Mouse (Mus musculus): ENCODE measurements around the gene Bbs5. TPM values are rescaled to one million over a fixed set of nuclear protein-coding genes. Genes with fewer than 3 reads are reported as not detected.

Gene Bbs5
- 14.5 and 15.9 TPM in 2 replicates for polyA plus RNA-seq (2016; fragmentation: Nextera tagmentation; extraction: Ambion mirVana)

DNA sequence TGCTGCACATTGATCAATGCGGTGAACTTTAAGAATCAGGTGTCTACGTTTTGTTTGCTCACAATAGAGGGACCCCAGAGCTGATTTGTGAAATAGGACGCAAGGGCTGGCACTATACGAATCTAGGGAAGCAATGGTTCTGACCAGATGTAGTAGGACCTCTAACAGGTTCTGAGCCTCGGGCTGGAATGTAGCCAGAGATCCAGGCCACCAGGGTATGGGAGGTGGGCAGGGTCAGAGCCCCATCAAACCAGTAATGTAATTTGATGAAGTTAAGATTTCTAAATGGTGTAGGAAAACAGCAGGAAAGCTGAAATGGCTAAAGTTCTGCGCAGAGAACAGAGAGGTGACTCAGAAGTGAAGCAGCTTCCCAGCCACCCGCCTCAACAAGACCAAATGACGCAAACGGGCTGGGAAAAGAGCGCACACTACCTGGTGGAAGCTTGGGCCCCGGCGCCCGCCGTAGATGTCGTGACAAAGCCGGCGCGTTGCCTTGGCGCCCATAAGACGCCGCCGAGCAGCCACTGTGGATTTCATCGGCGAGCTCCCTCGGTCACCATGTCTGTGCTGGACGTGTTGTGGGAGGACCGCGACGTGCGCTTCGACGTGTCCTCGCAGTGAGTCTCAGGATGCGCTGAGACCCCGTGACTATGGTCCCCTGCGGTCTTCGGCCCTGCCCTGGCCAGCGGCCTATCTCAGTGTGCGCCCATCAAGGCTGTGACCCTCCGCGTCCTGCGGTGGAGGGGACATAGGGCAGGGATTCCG is at the start of gene Bbs5:
Bbs5 (plus strand) TSS at position 446 of the 765 bp plus-strand sequence.
- peak; percentile 95 for DNase-seq (ENCODE audit: low spot score)
- Histone ChIP-seq H3K36me3 (peaks cover 4% of the 10 kb centered on the region; the same call in 1 of the 2 replicates), H3K27ac (peak within 1 kb of the TSS; percentile 79), H3K4me1 (peaks cover 4% of the 10 kb centered on the region), H3K4me3 (peak within 1 kb of the TSS; percentile 74), H3K27me3 (ENCODE audit: insufficient read depth, poor library complexity, severe bottlenecking) (no peaks in the 10 kb centered on the region), H3K9me3 (no peaks in the 10 kb centered on the region)
- WGBS, result 3% methylated on average over 43 of the region's 43 CpGs

DNA sequence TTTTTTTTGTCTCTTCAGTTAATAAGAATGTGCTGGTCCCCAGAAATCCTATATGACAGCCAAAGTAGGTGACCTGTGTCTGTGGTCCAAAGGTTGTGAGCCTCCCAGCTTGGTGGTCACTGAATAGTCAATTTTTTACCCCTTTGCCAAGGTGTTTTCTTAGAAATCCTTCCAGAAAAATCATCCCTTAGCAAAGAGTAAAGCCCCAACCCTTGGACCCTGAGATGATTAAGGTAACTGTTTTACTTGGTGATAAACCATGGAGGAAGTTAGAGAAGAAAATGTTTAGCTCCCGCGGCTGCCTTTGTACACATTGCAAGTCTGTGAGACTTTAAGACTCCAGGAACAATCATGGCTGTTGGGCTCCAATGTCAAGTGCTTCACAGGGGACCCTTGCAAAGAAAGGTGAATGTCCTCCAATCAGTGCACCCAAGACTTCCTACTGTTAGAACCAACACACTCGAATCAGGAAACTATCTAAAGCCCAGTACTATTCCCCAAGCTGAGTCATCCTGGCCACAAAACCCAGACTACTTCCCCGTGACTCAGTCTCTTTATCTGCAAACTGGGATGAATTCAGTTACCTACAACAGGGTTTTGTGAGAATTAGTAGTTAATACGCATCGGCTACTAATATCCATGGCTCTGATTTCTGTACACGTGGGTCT is 43.1 kb upstream of the Bbs5 start:
- H3K27ac ChIP-seq, result no peak overlapping the region
- no peaks in the 10 kb centered on the region for H3K9me3 ChIP-seq
- H3K27me3 ChIP-seq (ENCODE audit: insufficient read depth, poor library complexity, severe bottlenecking), result no peaks in the 10 kb centered on the region
- no peaks in the 10 kb centered on the region for H3K36me3 ChIP-seq
- H3K4me3 ChIP-seq, result no peak overlapping the region
- 88% methylated on average over 7 of the region's 7 CpGs for WGBS
- H3K4me1 ChIP-seq, result 0 out of 2 replicates have a peak, but pooled peaks cover 7% of the 10 kb centered on the region
- no peak for DNase-seq (ENCODE audit: low spot score)

DNA sequence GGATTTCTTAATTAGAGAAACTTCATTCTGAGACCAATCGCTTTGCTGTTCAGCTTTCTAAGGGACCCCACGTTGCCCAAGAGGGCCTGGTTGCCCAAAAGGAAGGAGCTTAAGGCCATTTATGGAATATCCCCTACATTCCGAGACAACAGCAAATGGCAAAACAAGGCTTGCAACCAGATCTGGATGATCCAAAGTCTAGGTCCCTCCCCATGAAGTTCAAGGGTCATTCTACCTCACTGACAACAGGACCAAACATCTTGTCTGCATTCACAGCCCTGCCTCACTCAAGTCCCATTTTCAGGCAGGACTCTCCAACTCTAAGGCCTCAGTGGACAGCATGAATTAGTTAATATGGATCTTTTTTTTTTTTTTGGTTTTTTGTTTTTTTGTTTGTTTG is 40.4 kb upstream of the Bbs5 start:
- H3K27me3 ChIP-seq (ENCODE audit: insufficient read depth, poor library complexity, severe bottlenecking), result no peaks in the 10 kb centered on the region
- WGBS, result 83% methylated on average over 3 of the region's 3 CpGs
- no peak overlapping the region for H3K27ac ChIP-seq
- 0 out of 2 replicates have a peak, but pooled peaks cover 7% of the 10 kb centered on the region for H3K4me1 ChIP-seq
- DNase-seq (ENCODE audit: low spot score), result no peak
- no peaks in the 10 kb centered on the region for H3K9me3 ChIP-seq
- H3K4me3 ChIP-seq, result no peak overlapping the region
- no peaks in the 10 kb centered on the region for H3K36me3 ChIP-seq

DNA sequence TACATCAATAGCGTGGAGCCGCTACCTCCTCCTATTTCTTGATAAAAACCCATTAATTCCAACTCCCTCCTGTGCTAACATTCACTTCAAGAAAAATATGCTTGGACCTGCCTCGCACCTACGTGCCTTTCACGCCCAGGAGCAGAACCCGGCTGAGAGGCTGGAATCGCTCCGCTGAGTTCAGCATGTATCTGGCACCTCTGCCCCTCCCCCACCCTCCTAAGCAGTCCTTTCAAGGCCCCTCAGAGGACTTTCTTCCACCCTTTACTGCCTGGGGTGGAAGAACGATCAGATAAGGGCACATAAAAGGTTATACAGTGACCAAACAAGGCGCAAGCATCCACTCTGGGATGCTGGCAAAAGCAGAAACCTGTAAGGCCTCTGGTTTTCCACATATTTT is 34.7 kb upstream of the Bbs5 start:
- no peak overlapping the region for H3K4me3 ChIP-seq
- WGBS, result 6% methylated on average over 10 of the region's 10 CpGs
- H3K9me3 ChIP-seq, result no peaks in the 10 kb centered on the region
- H3K36me3 ChIP-seq, result no peaks in the 10 kb centered on the region
- no peaks in the 10 kb centered on the region for H3K27me3 ChIP-seq (ENCODE audit: insufficient read depth, poor library complexity, severe bottlenecking)
- no peak for DNase-seq (ENCODE audit: low spot score)
- H3K4me1 ChIP-seq, result peaks cover 16% of the 10 kb centered on the region
- H3K27ac ChIP-seq, result peak overlapping the region; percentile 19; the same call in 1 of the 2 replicates

DNA sequence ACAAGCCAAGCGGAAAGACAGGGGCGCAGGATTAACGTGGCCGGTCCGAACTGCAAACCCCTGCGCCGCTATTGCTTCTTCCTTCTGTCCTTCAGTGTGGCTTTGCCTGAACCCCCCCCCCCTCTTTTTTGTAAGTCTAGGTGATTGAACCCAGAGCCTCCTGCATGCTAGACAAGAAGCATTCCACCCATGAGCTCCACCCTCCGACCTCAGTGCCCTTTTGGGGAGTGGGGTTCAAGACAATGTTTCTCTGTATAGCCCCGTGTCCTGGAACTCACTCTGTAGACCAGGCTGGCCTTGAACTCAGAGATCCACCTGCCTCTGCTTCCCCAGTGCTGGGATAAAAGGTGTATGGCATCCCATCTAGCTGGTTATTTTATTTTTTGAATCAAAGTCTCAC is 34.3 kb upstream of the Bbs5 start:
- 42% methylated on average over 9 of the region's 9 CpGs for WGBS
- no peaks in the 10 kb centered on the region for H3K9me3 ChIP-seq
- H3K4me1 ChIP-seq, result peaks cover 16% of the 10 kb centered on the region
- H3K36me3 ChIP-seq, result no peaks in the 10 kb centered on the region
- H3K4me3 ChIP-seq, result no peak overlapping the region
- H3K27me3 ChIP-seq (ENCODE audit: insufficient read depth, poor library complexity, severe bottlenecking), result no peaks in the 10 kb centered on the region
- H3K27ac ChIP-seq, result no peak overlapping the region; the same call in 1 of the 2 replicates
- DNase-seq (ENCODE audit: low spot score), result no peak

DNA sequence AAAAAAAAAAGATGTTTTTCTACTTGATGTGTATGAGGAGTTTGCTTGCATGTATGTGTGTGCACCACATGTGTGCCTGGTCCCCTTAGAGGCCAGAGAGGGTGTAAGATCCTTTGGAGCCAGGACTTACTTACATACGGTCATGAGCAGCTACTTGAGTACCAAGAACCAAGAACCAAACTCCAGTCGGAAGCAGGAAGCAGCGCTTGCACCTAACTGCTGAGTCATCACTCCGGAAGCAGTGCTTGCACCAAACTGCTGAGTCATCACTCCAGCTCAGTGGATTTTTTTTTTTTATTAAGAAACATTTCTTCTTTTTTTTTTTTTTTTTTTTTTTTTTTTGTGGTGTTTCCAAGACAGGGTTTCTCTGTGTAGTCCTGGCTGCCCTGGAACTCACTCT is 33.7 kb upstream of the Bbs5 start:
- 60% methylated on average over 4 of the region's 4 CpGs for WGBS
- H3K27ac ChIP-seq, result no peak overlapping the region
- H3K4me3 ChIP-seq, result no peak overlapping the region
- no peaks in the 10 kb centered on the region for H3K36me3 ChIP-seq
- DNase-seq (ENCODE audit: low spot score), result no peak
- no peaks in the 10 kb centered on the region for H3K27me3 ChIP-seq (ENCODE audit: insufficient read depth, poor library complexity, severe bottlenecking)
- peaks cover 16% of the 10 kb centered on the region for H3K4me1 ChIP-seq
- no peaks in the 10 kb centered on the region for H3K9me3 ChIP-seq

DNA sequence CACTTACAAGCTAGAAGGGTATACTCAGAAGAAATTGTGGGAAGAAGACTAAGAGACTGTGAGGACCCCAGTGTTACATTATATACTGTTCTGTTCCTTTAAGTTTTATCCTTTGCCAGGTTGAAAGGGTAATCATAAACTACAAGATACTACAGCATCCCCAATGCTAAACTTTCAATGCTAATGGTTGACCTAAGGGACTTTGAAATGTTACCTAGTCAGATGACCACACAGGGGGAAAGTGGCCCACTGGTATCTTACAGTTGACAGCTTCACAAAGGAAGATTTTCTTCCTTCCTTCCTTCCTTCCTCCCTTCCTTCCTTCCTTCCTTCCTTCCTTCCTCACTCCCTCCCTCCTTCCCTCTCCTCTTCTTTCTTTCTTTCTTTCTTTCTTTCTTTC is 28.6 kb upstream of the Bbs5 start:
- Histone ChIP-seq H3K9me3 (no peaks in the 10 kb centered on the region), H3K27me3 (ENCODE audit: insufficient read depth, poor library complexity, severe bottlenecking) (no peaks in the 10 kb centered on the region), H3K27ac (no peak overlapping the region), H3K4me1 (peaks cover 10% of the 10 kb centered on the region), H3K36me3 (no peaks in the 10 kb centered on the region), H3K4me3 (no peak overlapping the region)
- DNase-seq (ENCODE audit: low spot score), result no peak

DNA sequence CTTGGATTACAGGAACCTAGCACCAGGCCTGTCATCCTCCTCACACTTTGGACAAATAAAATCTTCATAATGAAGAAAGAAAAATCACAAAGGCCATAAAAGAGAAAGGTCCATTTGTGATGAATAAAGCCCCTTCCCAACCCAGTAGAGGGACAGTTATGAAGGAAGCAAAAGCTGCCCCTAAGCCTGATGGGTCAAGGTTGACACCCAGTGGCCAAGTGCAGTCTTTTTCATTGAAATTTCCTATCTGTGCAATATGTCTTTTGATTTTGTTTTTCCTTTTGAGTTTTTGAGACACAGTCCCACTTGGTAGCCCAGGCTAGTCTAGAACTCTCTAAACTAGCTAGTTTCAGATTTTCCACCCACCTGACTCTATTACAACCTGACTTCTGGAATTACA is 27.7 kb upstream of the Bbs5 start:
- H3K27me3 ChIP-seq (ENCODE audit: insufficient read depth, poor library complexity, severe bottlenecking), result no peaks in the 10 kb centered on the region
- H3K27ac ChIP-seq, result no peak overlapping the region
- no peak overlapping the region for H3K4me3 ChIP-seq
- DNase-seq (ENCODE audit: low spot score), result no peak
- H3K9me3 ChIP-seq, result no peaks in the 10 kb centered on the region
- peaks cover 10% of the 10 kb centered on the region for H3K4me1 ChIP-seq
- H3K36me3 ChIP-seq, result no peaks in the 10 kb centered on the region

DNA sequence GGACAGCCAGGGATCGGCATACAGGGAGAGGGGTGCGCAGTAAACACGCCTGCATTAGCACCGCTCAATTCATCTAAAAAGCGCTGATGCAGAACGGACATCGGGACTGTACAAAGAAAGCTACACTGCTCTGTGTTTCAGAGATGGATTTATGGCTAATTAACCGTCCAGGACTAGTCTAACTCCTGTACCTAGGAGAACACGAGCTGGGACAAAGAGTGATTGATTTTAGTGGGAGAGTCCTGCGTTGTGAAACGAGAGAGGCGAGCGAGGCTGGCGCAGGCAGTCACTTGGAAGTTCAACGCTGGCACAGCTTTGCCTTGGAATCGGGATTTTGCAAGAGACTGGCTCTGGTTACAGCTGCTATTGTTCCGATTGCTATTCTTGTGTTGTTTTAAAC is 17.8 kb upstream of the Bbs5 start:
- 80% methylated on average over 17 of the region's 17 CpGs for WGBS

DNA sequence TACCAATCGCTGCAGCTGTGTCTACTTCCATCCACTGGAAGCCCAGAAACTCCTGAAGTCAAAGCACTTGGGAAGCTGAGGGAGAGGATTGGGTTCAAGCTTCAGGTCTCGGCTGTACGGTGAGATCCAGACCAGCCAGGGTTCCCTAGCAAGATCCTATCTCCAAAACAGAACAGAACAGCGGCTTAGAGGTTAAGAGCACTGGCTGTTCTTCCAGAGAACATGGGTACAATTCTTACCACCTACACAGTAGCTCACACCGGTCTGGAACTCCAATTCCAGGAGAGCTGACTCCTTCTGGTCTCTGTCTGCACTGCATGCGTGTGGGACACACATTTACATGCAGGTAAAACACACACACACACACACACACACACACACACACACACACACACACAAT is 17.1 kb upstream of the Bbs5 start:
- Histone ChIP-seq H3K27me3 (ENCODE audit: insufficient read depth, poor library complexity, severe bottlenecking) (no peaks in the 10 kb centered on the region), H3K36me3 (no peaks in the 10 kb centered on the region), H3K9me3 (no peaks in the 10 kb centered on the region), H3K4me1 (no peaks in the 10 kb centered on the region), H3K4me3 (no peak overlapping the region), H3K27ac (no peak overlapping the region)
- DNase-seq (ENCODE audit: low spot score), result no peak
- WGBS, result 85% methylated on average over 6 of the region's 6 CpGs

More for the DNA sequence above, 17.8 kb upstream of the Bbs5 start:
- DNase-seq (ENCODE audit: low spot score), result no peak
- no peaks in the 10 kb centered on the region for H3K36me3 ChIP-seq
- H3K4me3 ChIP-seq, result no peak overlapping the region
- no peaks in the 10 kb centered on the region for H3K4me1 ChIP-seq
- H3K9me3 ChIP-seq, result no peaks in the 10 kb centered on the region
- H3K27me3 ChIP-seq (ENCODE audit: insufficient read depth, poor library complexity, severe bottlenecking), result no peaks in the 10 kb centered on the region
- H3K27ac ChIP-seq, result no peak overlapping the region

DNA sequence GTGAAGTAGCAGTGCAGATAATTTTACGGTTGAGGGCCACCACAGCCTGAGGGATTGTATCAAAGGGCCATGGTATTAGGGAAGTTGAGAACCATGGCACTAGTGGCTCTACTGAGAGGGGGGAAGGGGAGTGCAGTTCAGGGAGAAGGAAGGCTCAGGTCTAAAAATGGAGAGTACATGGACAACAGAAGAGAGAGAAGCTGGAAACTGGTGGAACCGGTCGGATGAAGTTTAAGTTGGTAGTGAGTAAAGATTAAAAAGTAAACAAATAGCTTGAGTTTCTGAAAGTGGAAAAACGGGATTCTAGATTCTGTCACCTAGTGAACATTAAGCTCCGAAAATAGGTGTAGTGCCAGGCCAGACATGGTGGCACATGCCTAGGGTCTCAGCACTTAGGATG is 16.2 kb upstream of the Bbs5 start:
- 84% methylated on average over 5 of the region's 5 CpGs for WGBS
- no peaks in the 10 kb centered on the region for H3K36me3 ChIP-seq
- H3K27ac ChIP-seq, result no peak overlapping the region
- no peaks in the 10 kb centered on the region for H3K4me1 ChIP-seq
- H3K27me3 ChIP-seq (ENCODE audit: insufficient read depth, poor library complexity, severe bottlenecking), result no peaks in the 10 kb centered on the region
- no peaks in the 10 kb centered on the region for H3K9me3 ChIP-seq
- no peak overlapping the region for H3K4me3 ChIP-seq
- no peak for DNase-seq (ENCODE audit: low spot score)

DNA sequence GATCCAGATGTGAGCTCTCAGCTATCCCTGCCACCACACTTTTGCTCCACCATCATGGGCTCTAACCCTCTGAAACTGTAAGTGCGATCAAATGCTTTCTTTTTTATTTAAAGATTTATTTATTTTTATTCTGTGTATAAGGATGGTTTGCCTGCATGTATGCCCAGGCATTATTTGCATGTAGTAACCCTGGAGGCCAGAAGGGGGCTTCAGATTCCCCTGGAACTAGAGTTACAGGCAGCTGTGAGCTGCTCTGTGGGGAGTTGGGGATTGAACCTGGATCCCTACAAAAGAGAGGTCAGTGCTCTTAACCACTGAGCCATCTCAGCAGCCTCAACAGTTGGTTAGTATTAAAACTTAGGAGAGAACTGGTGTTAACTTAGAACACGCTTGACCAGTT is 15.5 kb upstream of the Bbs5 start:
- Histone ChIP-seq H3K9me3 (no peaks in the 10 kb centered on the region), H3K27me3 (ENCODE audit: insufficient read depth, poor library complexity, severe bottlenecking) (no peaks in the 10 kb centered on the region), H3K4me1 (no peaks in the 10 kb centered on the region), H3K27ac (no peak overlapping the region), H3K4me3 (no peak overlapping the region), H3K36me3 (no peaks in the 10 kb centered on the region)
- WGBS, result 78% methylated on average over 2 of the region's 2 CpGs
- no peak for DNase-seq (ENCODE audit: low spot score)

DNA sequence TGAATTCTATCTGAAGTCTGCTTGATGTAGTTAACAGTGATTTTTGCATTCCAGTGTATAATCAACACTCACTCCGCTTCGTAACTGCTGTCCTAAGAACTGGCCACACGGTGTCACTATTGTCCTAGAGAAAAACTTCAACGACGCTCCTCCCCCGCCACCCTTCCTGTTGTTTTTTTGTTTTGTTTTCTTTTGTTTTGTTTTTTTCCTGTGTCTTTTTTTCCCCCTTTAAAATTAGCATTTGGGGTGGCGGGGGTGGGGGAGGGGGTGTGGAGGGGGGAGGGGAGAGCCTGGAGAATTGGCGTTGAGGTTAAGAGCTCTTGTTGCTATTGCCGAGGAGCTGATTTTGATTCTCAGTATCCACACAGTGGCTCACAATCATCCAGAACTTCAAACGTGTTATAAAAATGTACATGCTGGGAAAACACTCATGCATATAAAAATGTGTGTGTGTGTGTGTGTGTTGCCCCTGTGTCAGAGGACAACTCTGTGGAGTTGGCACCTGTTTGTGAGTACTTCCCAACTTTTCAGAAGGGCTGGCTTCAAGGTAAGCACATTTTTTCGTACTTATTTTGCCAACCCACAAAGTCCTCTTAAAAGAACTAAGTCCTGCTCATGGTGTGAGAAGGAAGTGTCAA is 11.8 kb upstream of the Bbs5 start:
- Histone ChIP-seq H3K4me3 (peak overlapping the region; percentile 56), H3K9me3 (no peaks in the 10 kb centered on the region), H3K36me3 (no peaks in the 10 kb centered on the region), H3K4me1 (no peaks in the 10 kb centered on the region), H3K27ac (peak overlapping the region; percentile 74; the same call in 1 of the 2 replicates), H3K27me3 (ENCODE audit: insufficient read depth, poor library complexity, severe bottlenecking) (no peaks in the 10 kb centered on the region)
- no peak for DNase-seq (ENCODE audit: low spot score)
- 14% methylated on average over 11 of the region's 11 CpGs for WGBS

All from heart, embryonic 10.5 days (tissue).